Mouse (Mus musculus): ENCODE measurements around the gene Cyp4f13. TPM values are rescaled to one million over a fixed set of nuclear protein-coding genes. Genes with fewer than 3 reads are reported as not detected.

Gene Cyp4f13
- total and polyA plus RNA-seq, 3 experiments: 11.9 to 18.6 (median 18.5) TPM

DNA sequence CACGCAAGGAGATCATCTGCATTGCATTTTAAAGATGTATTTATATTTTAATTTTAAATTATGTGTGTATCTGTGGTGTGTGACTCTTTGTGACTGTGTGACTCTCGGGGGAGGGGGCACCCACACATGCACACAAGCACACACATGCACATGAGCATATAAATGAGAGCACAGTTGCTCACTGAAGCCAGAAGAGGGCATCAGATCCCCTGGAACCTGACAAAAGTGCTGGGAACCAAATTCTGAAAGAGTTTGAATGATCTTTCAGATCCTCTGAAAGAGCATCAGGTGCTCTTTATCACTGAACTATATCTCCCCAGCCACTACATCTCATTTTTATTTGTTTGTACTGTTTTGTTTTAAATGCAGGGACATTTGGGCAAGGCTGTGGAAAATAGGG, 42.8 kb downstream of the Cyp4f13 start:
- TF ChIP-seq ZMIZ1 (IDR thresholded peaks at IDR 0.05; ENCODE audit: low read depth, low read length) (no peak), ZC3H11A (IDR thresholded peaks at IDR 0.05; ENCODE audit: low read depth, low read length) (0 out of 2 replicates have a peak, but pooled peaks have one; percentile 4), TCF12 (IDR thresholded peaks at IDR 0.05; ENCODE audit: low read depth, low read length) (no peak), MYC (IDR thresholded peaks at IDR 0.05; ENCODE audit: low read depth, low read length) (peak; percentile 44; the same call in 1 of the 2 replicates), KAT2A (IDR thresholded peaks at IDR 0.05; ENCODE audit: insufficient replicate concordance, low read length) (no peak), ELF1 (IDR thresholded peaks at IDR 0.05; ENCODE audit: low read depth, low read length) (no peak), USF1 (IDR thresholded peaks at IDR 0.05; ENCODE audit: low read depth, low read length) (no peak), USF2 (conservative IDR thresholded peaks at IDR 0.05; ENCODE audit: low read depth, low read length) (no peak), HCFC1 (IDR thresholded peaks at IDR 0.05; ENCODE audit: low read depth, low read length) (no peak), MEF2A (IDR thresholded peaks at IDR 0.05; ENCODE audit: borderline replicate concordance, low read depth, low read length) (no peak), CHD2 (IDR thresholded peaks at IDR 0.05; ENCODE audit: low read length) (no peak), RAD21 (IDR thresholded peaks at IDR 0.05; ENCODE audit: low read depth, low read length) (peak; percentile 62), JUND (conservative IDR thresholded peaks at IDR 0.05; ENCODE audit: low read depth, low read length) (no peak), ETS1 (conservative IDR thresholded peaks at IDR 0.05; ENCODE audit: low read depth, low read length) (no peak), EP300 (IDR thresholded peaks at IDR 0.05; ENCODE audit: low read length) (no peak), NRF1 (IDR thresholded peaks at IDR 0.05; ENCODE audit: low read depth, low read length) (no peak), MAFK (IDR thresholded peaks at IDR 0.05; ENCODE audit: insufficient replicate concordance, low read length) (no peak), PAX5 (IDR thresholded peaks at IDR 0.05; ENCODE audit: low read length) (no peak), E2F4 (IDR thresholded peaks at IDR 0.05; ENCODE audit: insufficient replicate concordance, low read depth, low read length) (no peak), POLR2AphosphoS2 (IDR thresholded peaks at IDR 0.05; ENCODE audit: low read depth, low read length) (no peak), CTCF (conservative IDR thresholded peaks at IDR 0.05 in 1 of 2, IDR thresholded peaks at IDR 0.05 in 1 of 2; ENCODE audit: low read depth in 2 of 2, low read length in 2 of 2) (peak; percentile 16 to 71; a peak in 2 of 4 replicates), POLR2A (IDR thresholded peaks at IDR 0.05; ENCODE audit: low read depth, low read length) (no peak), MAX (IDR thresholded peaks at IDR 0.05; ENCODE audit: low read length) (no peak), CHD1 (IDR thresholded peaks at IDR 0.05; ENCODE audit: low read depth, low read length) (no peak), ZNF384 (IDR thresholded peaks at IDR 0.05; ENCODE audit: low read depth, low read length) (no peak), BHLHE40 (IDR thresholded peaks at IDR 0.05; ENCODE audit: low read depth, low read length) (peak; percentile 56; the same call in 1 of the 2 replicates), MXI1 (IDR thresholded peaks at IDR 0.05; ENCODE audit: low read depth, low read length) (no peak), IRF4 (IDR thresholded peaks at IDR 0.05; ENCODE audit: low read depth, low read length) (0 out of 2 replicates have a peak, but pooled peaks have one; percentile 18), ZKSCAN1 (IDR thresholded peaks at IDR 0.05; ENCODE audit: borderline replicate concordance, low read depth, low read length) (no peak), RCOR1 (conservative IDR thresholded peaks at IDR 0.05; ENCODE audit: low read depth, low read length) (no peak), MAZ (IDR thresholded peaks at IDR 0.05; ENCODE audit: low read depth, low read length) (no peak), GABPA (IDR thresholded peaks at IDR 0.05; ENCODE audit: insufficient replicate concordance, low read depth, low read length) (no peak), SIN3A (IDR thresholded peaks at IDR 0.05; ENCODE audit: low read length) (no peak), TBP (conservative IDR thresholded peaks at IDR 0.05; ENCODE audit: low read depth, low read length) (no peak), UBTF (IDR thresholded peaks at IDR 0.05; ENCODE audit: low read depth, low read length) (no peak), JUN (IDR thresholded peaks at IDR 0.05; ENCODE audit: insufficient read depth, low read depth, low read length) (no peak), SMC3 (IDR thresholded peaks at IDR 0.05; ENCODE audit: low read depth, low read length) (peak; percentile 57), NELFE (IDR thresholded peaks at IDR 0.05; ENCODE audit: low read depth, low read length) (no peak)
- H3K4me2 ChIP-seq (ENCODE audit: insufficient read depth, low read depth, poor library complexity, severe bottlenecking): no peak overlapping the region
- H3K9ac ChIP-seq (ENCODE audit: insufficient read depth, low read depth): no peak overlapping the region
- peaks cover 16% of the 10 kb centered on the region for H3K27me3 ChIP-seq (replicated peaks)
- DNase-seq (ENCODE audit: extremely low read depth): peak; percentile 45
- in situ Hi-C loops (cut with MboI; ENCODE audit: low pct_ligation_motif_present, low pct_unique_long_range_greater_than_20kb, low sequenced_read_pairs) (no loop called here), dilution Hi-C loops (cut with MboI; ENCODE audit: extremely low pct_ligation_motif_present, extremely low pct_unique_long_range_greater_than_20kb, low sequenced_read_pairs) (no loop called here)
- no peak overlapping the region for H3K27ac ChIP-seq (ENCODE audit: insufficient read depth, low read depth)
- no peaks in the 10 kb centered on the region for H3K79me2 ChIP-seq (replicated peaks; ENCODE audit: control insufficient read depth, extremely low read depth, insufficient read depth, poor library complexity, severe bottlenecking)
- H3K4me3 ChIP-seq (replicated peaks in 1 of 3; ENCODE audit: low read depth in 2 of 3, low read length in 2 of 3, poor library complexity in 1 of 3): no peak overlapping the region
- H3K36me3 ChIP-seq (replicated peaks in 1 of 2; ENCODE audit: control insufficient read depth in 1 of 2, insufficient read depth in 1 of 2, low read length in 1 of 2): no peaks in the 10 kb centered on the region
- H3K4me1 ChIP-seq (ENCODE audit: control insufficient read depth in 1 of 2, insufficient read depth in 2 of 2): peaks cover 0 to 4% of the 10 kb centered on the region in 2 experiments; a peak in 2 of 4 replicates
- H3K9me3 ChIP-seq (replicated peaks; ENCODE audit: low read length): no peaks in the 10 kb centered on the region

Measured in CH12.LX (cell line).